In the genomic region with DNA sequence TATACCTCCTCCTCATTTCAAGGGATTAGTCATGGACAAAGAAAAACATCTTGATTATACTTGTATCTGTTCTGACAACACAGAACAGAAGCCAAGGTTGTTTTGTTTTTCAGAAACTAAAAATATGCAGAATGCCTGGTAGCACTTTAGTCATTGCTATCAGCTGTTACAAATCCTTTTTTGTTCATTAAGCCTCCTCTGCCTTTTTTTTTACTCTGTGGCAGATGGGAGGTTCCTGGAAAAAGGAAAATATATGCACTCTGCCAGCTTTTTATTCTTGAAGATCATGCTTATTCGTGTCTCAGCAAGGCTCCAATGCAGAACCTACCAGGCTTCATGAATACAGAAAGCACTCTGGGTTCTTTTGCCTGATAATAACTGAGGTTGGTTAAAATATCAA, we compare ENCODE assay signal across 22 mouse cellular contexts. TPM values are rescaled to one million over a fixed set of nuclear protein-coding genes. Genes with fewer than 3 reads are reported as not detected.
A peak's percentile ranks its signal among the peaks of the same experiment; 100 is the strongest.
DNase-seq lines count a peak whose midpoint lies in the region; ATAC-seq lines count a peak whose summit lies in the region.
"Had no signal": no experiment of that assay in that cellular context is flagged by ENCODE, and none has a peak within 500 bp of the region (broad histone marks: within the 10 kb centered on the region; RNA-seq: fewer than 3 reads in every experiment).

No protein-coding gene starts in this region.

- peak overlapping the region; percentile 41; the same call in 1 of the 2 replicates for H3K27ac ChIP-seq in forebrain, embryonic 16.5 days (ENCODE audit: low read length)
- H3K27ac ChIP-seq: embryonic facial prominence, embryonic 13.5 days; hindbrain, embryonic 13.5 days; liver, embryonic 14.5 days; lung, embryonic 15.5 days; macrophage; neural tube, embryonic 13.5 days; stomach, embryonic 15.5 days had no signal

- H3K27me3 ChIP-seq in forebrain, embryonic 16.5 days (replicated peaks; ENCODE audit: control insufficient read depth, insufficient read depth, low read length) = no peaks in the 10 kb centered on the region
- H3K27me3 ChIP-seq: embryonic facial prominence, embryonic 13.5 days; hindbrain, embryonic 13.5 days; lung, embryonic 15.5 days; neural tube, embryonic 13.5 days; stomach, embryonic 15.5 days had no signal

- H3K9me3 ChIP-seq in forebrain, embryonic 16.5 days (ENCODE audit: control insufficient read depth, low read length) = no peaks in the 10 kb centered on the region
- H3K9me3 ChIP-seq: embryonic facial prominence, embryonic 13.5 days; hindbrain, embryonic 13.5 days; lung, embryonic 15.5 days; neural tube, embryonic 13.5 days; stomach, embryonic 15.5 days had no signal

- no peak overlapping the region for H3K4me3 ChIP-seq in forebrain, embryonic 16.5 days (replicated peaks; ENCODE audit: low read length)
- H3K4me3 ChIP-seq: embryonic facial prominence, embryonic 13.5 days; hindbrain, embryonic 13.5 days; lung, embryonic 15.5 days; neural tube, embryonic 13.5 days; stomach, embryonic 15.5 days had no signal

- H3K9ac ChIP-seq in forebrain, embryonic 16.5 days (replicated peaks; ENCODE audit: low read depth, low read length) = no peak overlapping the region
- H3K9ac ChIP-seq: embryonic facial prominence, embryonic 13.5 days; hindbrain, embryonic 13.5 days; liver, embryonic 14.5 days; lung, embryonic 15.5 days; neural tube, embryonic 13.5 days; stomach, embryonic 15.5 days had no signal

- peak; percentile 71 for ATAC-seq in forebrain, embryonic 16.5 days
- ATAC-seq: inflammation-experienced regulatory T-cells, adult 6 months had no signal

- H3K4me1 ChIP-seq in forebrain, embryonic 16.5 days (replicated peaks; ENCODE audit: control insufficient read depth, insufficient read depth, low read length) = no peaks in the 10 kb centered on the region; the same call in 1 of the 2 replicates
- H3K4me1 ChIP-seq: embryonic facial prominence, embryonic 13.5 days; hindbrain, embryonic 13.5 days; lung, embryonic 15.5 days; neural tube, embryonic 13.5 days; stomach, embryonic 15.5 days had no signal

- H3K36me3 ChIP-seq in forebrain, embryonic 16.5 days (ENCODE audit: control insufficient read depth, insufficient read depth) = no peaks in the 10 kb centered on the region
- H3K36me3 ChIP-seq: embryonic facial prominence, embryonic 13.5 days; hindbrain, embryonic 13.5 days; lung, embryonic 15.5 days; neural tube, embryonic 13.5 days; stomach, embryonic 15.5 days had no signal

- no peak overlapping the region for H3K4me2 ChIP-seq in forebrain, embryonic 16.5 days (ENCODE audit: low read length)
- H3K4me2 ChIP-seq: embryonic facial prominence, embryonic 13.5 days; heart, embryonic 11.5 days; hindbrain, embryonic 13.5 days; lung, embryonic 15.5 days; midbrain, embryonic 11.5 days; neural tube, embryonic 13.5 days; stomach, embryonic 15.5 days had no signal

- WGBS in forebrain, embryonic 16.5 days = 18% methylated on average over 1 of the region's 1 CpGs

- DNase-seq in frontal cortex, adult 2 months (ENCODE audit: extremely low spot score in 1 of 2, low spot score in 1 of 2) = peak; percentile 52 to 65
- no peak for DNase-seq in frontal cortex, postnatal 10 days (ENCODE audit: low spot score in 2 of 2)
- peak; percentile 37 for DNase-seq in right cerebral cortex, adult 18-20 months
- DNase-seq in right cerebral cortex, postnatal 14 days = no peak
- DNase-seq in telencephalon, adult 2 months (ENCODE audit: low read depth, low spot score) = peak; percentile 80
- no peak for DNase-seq in natural killer cell, adult 2 months (ENCODE audit: low spot score in 2 of 2)
- DNase-seq: B cell, adult 2 months; cerebellum, postnatal 14 days; heart, postnatal 10 days; kidney, adult 2 months; kidney, postnatal 10 days had no signal

RNA-seq across cellular contexts. Expression of a gene that starts 38.5 kb away (rescaled TPM):
- polyA plus RNA-seq in frontal cortex, adult 2 months (2012; rRNA removed) = 10.6 and 11.2 TPM in 2 replicates
- polyA plus RNA-seq in forebrain, embryonic 16.5 days (2015; fragmentation: Nextera tagmentation; extraction: Ambion mirVana) = 26.9 and 30.2 TPM in 2 replicates
- polyA plus RNA-seq: inflammation-experienced regulatory T-cells, adult 6 months; macrophage had no signal

Comparison
In these comparisons a context has a peak if more than half of its experiments do, and no peak if none do; other contexts are left out.
1. DNase-seq: peak in frontal cortex, adult 2 months (2 of 2), right cerebral cortex, adult 18-20 months (single experiment) and telencephalon, adult 2 months (single experiment); none in frontal cortex, postnatal 10 days (0 of 2), right cerebral cortex, postnatal 14 days (single experiment) and natural killer cell, adult 2 months (0 of 2).